Mouse (Mus musculus) embryo, embryonic 11.5 days (tissue): ENCODE measurements around the gene Pde4d.

Source experiments
- DNase-seq: peaks from one replicate; pipeline ENCODE4 v3.0.0-alpha.2; 2012; ENCODE audit warnings: low read depth, low spot score

The Pde4d gene

GRCm38 (mm10) chr13:109376681-109377080 lies 926.9 kb downstream of the Pde4d start:
- DNase-seq, result no peak

DNA sequence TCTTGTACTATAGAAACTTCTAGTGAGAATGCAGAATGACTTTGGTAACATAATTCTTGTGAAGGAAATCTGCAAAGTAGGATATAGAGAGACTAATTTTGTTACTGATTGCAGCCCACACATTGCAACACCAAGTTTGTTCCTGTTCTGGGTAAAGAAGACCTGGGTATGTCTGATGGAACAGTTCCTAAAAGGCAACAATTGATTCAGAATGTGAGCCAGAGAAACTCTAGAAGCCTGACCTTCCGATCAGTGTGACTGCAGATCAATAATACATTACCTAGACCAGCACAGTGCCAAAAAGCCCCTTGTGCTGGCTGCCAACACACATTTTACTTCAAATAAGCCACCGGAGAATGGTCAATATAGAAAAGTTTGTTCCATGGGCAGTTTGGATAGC lies 930.4 kb downstream of the Pde4d start:
- no peak for DNase-seq

DNA sequence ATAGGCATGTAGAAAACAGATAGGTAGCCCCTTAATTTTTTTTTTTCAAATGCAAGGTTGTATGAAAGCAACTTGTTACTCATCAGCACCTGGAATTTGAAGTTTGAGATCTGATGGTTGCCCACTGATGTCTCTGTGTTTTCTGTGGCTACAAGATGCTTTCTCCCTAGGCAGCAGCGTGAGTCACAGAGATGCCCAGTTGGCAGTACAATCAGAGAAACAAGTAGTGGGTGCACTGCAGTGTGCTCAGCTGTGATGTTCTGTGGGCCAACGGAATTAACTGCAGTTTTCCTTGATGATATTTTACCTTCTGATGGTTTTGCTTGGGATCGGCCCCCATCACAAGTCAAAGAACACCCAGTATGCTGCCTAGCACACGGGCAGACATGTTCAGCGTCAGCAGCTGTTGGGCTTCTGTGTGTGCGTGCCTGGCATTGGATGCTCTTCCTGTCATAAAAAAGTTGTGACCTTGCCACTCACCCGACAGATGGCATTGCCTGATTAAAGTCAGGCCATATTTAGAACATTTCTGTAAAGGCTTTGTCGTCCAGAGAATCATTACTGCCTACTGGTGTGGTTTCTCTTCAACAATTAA lies 939.0 kb downstream of the Pde4d start:
- DNase-seq, result no peak

DNA sequence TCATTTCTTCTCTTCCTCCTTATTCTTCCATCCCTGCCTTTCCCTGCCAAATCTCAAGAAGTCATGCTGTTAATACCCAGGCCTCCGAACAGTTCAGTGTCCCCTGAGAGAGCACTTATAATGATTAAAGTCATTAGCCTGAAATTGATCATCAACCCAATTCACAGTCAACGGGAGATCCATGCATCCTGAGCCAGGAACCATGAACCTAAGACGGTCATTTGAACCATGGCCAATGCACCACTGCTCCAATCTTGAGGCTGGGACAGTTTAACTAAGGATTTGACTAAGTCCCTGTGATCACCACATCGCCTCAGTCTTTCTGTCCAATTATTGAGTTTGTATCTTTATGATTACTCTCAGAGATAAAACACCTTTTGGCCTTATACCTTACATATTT lies 952.6 kb downstream of the Pde4d start:
- DNase-seq, result no peak

DNA sequence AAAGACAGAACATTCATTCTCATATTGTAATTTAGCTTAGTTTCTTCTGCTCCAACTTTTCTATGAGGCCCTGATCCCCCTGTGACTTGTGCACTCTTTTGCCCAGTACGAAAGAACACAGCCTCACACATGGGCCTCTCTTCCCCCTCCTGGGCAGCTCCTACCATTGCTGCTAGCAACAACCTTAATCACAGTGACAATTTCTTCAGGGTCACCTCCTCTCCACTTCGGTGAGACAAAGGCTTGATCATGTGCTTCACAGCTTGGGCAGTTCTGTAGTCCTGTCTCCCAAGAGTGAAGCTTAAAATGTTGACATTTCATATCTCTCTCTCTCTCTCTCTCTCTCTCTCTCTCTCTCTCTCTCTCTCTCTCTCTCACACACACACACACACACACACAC lies 953.2 kb downstream of the Pde4d start:
- DNase-seq, result no peak

- DNase-seq, result no peak
These were observed 956.6 kb downstream of the Pde4d start for GRCm38 (mm10) chr13:109406341-109406740.

DNA sequence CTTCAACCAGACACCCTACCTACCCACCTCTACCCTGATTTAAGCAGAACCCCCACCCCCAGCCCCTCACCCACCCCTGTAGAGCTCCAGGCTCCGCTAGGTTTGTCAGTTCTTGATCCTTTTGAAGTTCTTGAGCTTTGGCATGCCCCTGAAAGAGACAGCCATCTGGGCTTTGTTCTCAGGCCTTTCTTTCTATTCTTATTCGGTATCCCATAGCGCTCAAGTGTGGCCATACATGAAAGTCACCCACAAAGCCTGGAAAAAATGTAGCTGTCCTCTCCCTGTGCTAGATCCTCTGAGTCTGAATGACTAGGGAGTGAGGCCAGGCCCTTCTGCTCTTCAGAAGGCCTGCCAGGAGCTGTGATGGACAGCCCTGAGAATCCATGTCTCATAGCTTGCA lies 957.6 kb downstream of the Pde4d start:
- no peak for DNase-seq

DNA sequence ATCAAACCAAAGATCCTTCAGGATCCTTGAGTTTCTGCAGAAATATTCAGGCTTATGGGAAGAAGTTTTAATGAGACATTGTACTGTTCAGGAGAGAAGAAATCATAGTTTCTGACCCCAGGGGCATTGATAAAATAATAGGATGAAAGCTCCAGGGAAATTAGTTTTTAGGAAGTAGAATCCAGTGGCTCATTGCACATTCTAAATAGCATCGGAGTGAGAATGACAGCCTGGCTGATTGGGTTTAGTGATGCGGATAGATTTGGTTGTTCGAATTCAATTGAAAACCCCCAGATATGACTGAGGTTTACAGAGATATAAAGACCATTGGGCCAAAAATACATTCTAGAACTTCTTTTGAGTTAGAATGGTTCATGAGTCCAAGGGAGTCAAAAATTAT lies 970.7 kb downstream of the Pde4d start:
- no peak for DNase-seq

DNA sequence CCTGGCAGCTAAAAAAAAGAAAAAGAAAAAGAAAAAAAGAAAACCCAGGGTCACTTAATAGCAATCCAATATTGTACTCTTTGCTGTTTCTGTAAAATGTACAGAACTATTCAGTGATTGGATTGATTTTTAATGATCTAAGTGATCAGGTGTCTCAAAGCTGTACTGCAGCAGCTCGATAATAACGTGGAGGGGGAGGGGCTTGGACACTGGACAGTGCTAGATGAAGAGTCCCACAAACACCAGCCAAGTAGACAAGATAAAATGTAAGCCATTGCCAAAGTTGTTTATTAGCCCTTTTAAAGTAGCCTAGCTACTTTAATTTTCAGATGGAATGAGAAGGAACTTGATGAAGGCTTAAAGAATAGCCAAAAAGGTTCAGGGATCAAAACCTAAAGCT lies 975.2 kb downstream of the Pde4d start:
- no peak for DNase-seq

DNA sequence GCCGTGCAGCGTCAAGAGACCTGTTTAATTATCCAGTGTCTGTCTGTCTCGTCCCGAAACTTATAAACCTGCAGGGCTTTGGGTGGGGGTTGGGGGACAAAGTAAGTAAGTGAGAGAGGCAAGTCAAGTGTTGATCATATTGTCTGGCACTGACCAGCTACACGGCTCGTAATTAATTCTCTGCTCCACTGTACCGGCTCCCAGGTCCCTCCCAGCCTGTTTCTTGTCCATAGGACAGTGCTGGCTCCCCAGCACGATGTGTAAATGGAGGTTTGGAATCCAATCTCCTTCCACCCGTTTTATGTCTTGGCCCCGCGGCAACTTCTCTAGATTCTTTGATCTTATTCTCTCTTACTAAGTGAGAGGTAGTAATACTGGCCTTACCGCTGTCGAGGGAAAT lies 975.8 kb downstream of the Pde4d start:
- DNase-seq, result no peak

GRCm38 (mm10) chr13:109426058-109426457 lies 976.3 kb downstream of the Pde4d start:
- no peak for DNase-seq

DNA sequence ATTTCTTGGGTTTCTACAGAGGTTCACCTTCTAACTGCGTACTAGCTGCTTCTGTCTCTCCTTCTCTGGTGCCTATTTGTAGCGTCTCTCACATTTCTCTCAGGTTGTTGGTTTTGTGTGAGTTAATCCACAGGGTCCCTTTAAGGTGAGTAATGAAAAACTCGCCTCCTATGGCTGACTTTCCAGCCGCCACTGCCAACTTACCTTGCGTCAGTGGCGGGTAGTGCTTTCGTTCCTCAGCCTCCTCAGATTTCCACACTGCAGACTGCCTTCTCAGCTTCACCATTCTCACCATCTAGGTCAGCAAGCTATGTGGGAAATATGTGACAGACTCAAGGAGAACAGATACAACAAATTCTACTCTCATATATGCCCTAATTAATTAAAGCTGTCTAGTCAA lies 977.8 kb downstream of the Pde4d start:
- no peak for DNase-seq

- DNase-seq, result no peak
These were observed 979.8 kb downstream of the Pde4d start for GRCm38 (mm10) chr13:109429544-109429943.

DNA sequence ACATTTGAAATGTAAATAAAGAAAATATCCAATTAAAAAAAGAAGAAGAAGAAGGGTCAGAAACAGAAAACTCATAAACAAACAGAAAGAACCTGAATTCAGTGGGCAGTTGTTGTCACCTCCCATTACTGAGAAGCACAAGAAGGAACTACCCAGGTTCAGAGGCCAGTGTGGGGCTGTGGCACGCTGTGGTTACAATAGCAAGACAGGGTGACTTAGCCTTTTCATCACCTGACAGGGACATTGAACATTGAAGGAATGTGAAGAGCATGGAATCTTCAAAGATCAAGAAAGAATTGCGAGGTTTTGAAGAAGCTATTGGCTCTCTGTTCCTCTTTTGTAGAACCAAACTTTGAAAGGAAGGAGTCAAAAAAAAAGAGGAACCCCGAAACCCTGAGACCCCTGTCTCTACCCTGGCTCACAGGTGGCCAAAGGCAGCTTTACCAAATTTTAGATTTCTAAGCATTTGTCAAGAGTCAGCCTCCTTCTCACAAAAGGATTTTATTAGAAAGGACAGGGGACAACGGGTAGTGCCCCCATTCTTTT lies 987.6 kb downstream of the Pde4d start:
- DNase-seq, result no peak

GRCm38 (mm10) chr13:109439436-109440161 lies 989.9 kb downstream of the Pde4d start:
- no peak for DNase-seq

DNA sequence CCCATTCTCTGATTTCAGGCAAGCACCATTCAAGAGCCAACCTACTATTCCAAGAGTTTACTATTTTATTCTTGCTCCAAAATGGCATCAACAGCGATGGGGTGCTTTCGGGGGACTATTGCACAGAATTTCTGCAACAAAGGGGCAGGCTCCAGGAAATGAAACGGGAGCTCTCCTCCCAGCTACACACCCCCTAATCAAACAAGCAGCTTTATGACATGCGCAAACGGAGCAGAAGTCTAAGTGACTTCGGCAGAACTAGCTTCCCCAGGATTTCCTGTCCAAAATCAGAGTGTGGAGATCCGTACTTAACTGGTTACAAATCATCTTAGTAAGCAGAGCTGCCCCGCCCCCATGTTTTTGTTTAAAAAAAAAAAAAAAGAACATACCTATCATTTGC lies 990.6 kb downstream of the Pde4d start:
- peak; percentile 67 for DNase-seq

DNA sequence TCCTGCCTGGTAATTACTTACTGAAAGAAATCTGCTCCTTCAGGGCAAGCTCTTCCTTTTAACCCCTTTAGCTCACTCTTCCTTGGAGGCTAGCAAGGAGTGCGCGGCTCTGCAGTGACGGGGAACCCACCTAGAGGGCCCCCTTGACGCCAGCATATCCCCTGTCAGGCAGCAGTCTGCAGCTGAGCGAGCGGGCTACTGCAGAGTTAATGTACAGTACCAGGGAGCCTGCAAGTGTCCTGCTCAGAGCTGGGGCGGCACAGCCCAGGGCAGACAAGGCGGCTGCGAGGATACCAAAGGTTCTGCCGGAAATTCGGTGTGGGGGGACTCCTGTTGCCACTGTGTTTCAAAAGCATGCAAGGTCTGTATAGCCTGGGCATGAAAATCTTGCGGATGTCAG lies 991.1 kb downstream of the Pde4d start:
- peak; percentile 70 for DNase-seq

DNA sequence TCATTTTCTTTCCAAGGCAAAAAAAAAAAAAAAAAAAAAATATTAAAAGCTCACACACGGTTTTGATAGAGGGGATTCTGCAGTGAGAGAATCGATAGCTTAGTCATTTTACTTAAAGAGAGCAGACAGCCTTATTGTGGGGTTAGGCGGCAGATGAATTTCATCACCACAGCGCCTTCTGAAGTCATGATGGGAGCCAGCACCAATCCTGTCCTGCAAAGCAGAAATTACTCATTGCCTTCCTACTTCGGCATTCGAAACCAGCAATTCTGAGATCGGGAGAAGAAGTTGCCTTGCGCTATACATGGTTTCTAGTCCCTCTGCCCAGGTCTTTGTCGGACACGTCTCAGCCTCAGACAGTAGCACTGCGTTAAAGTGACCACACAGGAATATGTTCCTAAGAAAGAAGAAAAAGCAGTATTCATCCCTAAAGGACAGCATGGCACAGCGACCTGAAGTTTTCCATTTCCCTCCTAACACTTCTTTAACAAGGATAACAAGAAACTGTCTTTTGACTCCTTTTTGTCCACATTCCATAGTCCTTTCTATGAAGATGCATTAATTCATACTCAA lies 991.7 kb downstream of the Pde4d start:
- DNase-seq, result no peak

DNA sequence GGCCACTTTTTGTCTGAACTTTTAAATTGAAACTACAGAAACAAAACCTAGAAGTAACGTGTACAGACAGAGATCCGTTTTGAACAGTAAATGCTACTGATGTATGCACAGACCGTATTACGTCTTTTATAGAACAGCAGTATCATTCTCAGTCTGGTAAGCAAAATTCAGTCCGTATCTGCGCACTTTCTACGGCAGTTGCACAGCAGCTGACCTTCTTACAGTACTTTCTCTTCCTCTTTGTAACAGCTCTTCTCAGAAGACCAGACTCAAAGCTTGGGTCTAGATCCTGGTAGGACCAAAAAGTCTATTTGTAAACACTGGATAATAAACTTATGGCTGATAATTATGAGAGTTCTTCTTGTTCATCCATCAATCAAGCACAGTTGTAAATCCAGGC lies 996.4 kb downstream of the Pde4d start:
- DNase-seq, result no peak

GRCm38 (mm10) chr13:109448121-109448520 lies 998.4 kb downstream of the Pde4d start:
- DNase-seq, result no peak

- DNase-seq, result no peak
These were observed 1024.6 kb downstream of the Pde4d start for GRCm38 (mm10) chr13:109474344-109474743.

- DNase-seq, result no peak
These were observed 1031.7 kb downstream of the Pde4d start for GRCm38 (mm10) chr13:109481446-109481845.

- DNase-seq, result no peak
These were observed 1036.4 kb downstream of the Pde4d start for GRCm38 (mm10) chr13:109486166-109486565.
